Mouse (Mus musculus): ENCODE results near the gene Sugp1.

DNA sequence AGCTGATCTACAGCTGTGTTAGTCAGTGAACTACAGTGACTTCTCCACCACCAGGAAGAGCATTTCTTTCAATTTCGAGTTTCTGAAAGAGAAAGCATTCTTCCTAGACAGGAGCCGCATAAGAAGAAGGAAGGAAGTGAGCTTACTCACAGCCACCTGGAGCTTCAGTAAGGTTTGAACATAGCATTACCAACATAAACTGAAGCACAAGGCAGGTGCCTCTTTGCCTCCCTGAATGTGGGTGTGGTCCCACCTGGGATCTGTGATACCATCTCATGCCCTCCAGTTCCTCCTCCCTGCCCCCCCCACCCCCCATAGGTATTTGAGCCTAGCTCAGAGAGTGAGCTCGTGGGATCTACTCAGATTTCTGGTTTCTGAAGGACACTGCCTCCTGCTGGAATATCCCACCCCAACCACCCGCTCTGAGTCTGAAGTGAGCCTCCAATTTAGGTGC is 39.4 kb upstream of the Sugp1 start:
- TF ChIP-seq POLR2A (IDR thresholded peaks at IDR 0.05; ENCODE audit: insufficient read length, low read depth) (no peak), USF1 (IDR thresholded peaks at IDR 0.05; ENCODE audit: low read depth) (no peak), MAX (IDR thresholded peaks at IDR 0.05; ENCODE audit: low read depth) (no peak), POLR2AphosphoS2 (IDR thresholded peaks at IDR 0.05; ENCODE audit: insufficient read length, low read depth) (no peak), CEBPB (IDR thresholded peaks at IDR 0.05; ENCODE audit: insufficient read depth, poor library complexity, severe bottlenecking) (no peak), REST (IDR thresholded peaks at IDR 0.05; ENCODE audit: insufficient read depth, insufficient read length) (no peak), MYOG (IDR thresholded peaks at IDR 0.05; ENCODE audit: control insufficient read depth in 1 of 3, insufficient read depth in 1 of 3, insufficient read length in 2 of 3, low read depth in 2 of 3) (no peak), E2F4 (IDR thresholded peaks at IDR 0.05; ENCODE audit: insufficient read depth) (no peak), TCF3 (IDR thresholded peaks at IDR 0.05; ENCODE audit: insufficient read length, low read depth) (no peak), SRF (IDR thresholded peaks at IDR 0.05; ENCODE audit: control insufficient read depth, insufficient read length, low read depth) (no peak), MYOD1 (IDR thresholded peaks at IDR 0.05; ENCODE audit: control insufficient read depth in 1 of 3, insufficient read length in 2 of 3, low read depth in 2 of 3) (no peak)
